Mouse (Mus musculus) right cerebral cortex, adult 18-20 months (tissue): Measurements from ENCODE around the gene Vasn.

Source experiments
- DNase-seq: peaks from one replicate; pipeline ENCODE4 v3.0.0; 2022; ENCODE audit warnings: mixed read lengths

The Vasn gene

DNA sequence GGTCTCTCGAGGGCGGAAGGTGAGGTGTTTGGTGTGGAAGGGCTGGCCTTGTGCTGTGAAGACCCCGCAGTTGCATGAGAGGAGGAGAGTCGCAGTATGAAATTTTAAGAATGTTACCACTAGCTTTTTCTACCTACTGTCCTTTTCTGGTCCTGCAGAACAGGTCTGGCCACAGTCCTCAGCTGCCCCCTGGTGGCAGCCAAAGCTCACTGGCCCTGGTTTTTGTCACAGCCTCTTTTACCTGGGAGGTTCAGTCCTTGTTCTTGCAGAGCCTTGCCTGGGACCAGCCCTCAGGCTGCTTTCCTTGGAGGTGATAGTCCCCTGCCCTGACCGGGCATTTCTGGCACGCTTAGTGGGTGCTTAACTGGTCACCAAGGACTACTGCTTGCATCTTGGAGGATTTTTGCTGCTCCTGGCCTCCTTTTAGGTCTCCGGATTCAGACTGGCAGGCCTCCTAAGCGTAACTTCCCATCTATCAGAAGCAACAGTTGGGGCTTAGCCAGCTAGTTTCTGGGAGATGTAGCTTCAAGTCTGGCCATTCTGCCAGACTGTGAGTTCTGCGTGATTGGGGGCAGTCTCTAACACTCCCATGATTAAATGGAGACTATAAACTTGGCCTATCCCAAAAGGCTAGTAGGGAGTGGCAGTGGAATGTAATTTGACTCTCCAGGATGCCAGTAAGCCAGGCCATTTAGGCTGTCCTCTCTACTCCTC lies 31.8 kb upstream of the Vasn start:
- peak; percentile 80 for DNase-seq

DNA sequence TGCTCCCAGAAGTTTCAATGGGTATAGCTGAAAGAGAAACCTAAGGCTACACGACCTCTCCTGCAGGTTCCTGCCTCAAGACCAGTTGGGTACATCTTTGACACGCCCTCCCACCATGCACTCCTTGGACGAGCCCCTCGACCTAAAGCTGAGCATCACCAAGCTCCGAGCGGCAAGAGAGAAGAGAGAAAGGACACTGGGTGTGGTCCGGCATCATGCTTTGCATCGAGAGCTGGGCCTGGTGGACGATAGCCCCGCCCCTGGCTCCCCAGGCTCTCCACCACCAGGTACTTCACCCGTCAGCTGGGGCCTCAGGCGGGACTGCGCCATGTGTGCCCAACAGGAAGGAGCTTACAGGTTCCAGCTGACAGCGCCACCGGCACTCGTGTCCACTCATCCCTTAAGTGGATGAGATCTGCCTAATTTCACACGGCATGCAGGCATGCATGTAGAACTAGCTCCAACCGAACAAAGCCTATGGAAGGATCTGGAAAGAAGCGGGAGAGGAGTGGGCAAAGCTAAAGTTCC lies 31.1 kb upstream of the Vasn start:
- DNase-seq: no peak

- DNase-seq: no peak
Observed at GRCm38 (mm10) chr16:4611193-4611592, 28.5 kb upstream of the Vasn start.

DNA sequence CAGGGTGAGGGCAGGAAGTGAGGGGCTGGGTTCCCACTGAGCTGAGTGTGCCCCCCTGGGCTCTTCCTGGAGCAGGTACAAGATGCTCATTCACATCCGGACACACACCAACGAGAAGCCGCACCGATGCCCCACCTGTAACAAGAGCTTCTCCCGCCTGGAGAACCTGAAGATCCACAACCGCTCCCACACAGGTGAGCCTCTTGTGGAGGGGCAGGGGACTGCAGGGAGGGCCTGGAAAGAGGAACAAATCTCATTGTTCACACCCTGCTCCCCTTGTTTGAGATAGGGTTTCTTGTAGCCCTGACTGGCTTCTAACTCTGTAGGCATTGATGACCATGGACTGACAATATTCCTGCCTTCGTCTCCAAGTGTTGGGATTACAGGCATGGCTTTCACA lies 28.1 kb upstream of the Vasn start:
- DNase-seq: no peak

GRCm38 (mm10) chr16:4613736-4614135 lies 26.0 kb upstream of the Vasn start:
- DNase-seq: no peak

GRCm38 (mm10) chr16:4614639-4615038 lies 25.1 kb upstream of the Vasn start:
- DNase-seq: no peak

- no peak for DNase-seq
Observed at GRCm38 (mm10) chr16:4615297-4615696, 24.4 kb upstream of the Vasn start.

DNA sequence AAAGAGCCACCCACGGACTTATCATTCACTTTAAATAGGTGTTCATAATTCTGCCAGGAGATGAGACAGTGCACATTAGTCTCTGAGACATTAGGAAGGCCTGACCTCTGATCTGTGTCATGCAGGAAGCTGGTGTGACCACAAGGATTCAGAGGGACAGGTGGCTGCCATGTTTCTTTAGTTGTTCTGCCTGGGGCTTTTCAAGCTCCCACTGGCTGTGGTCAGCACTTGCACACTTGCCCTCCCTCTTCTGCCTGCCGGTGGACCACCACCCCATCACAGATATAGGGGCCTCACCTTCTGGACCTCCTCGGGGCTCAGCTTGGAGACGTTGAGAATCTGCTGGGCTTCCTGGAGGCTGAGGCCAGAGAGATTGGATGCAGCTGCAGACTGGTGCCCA lies 22.9 kb upstream of the Vasn start:
- DNase-seq: no peak

GRCm38 (mm10) chr16:4624074-4624473 lies 15.7 kb upstream of the Vasn start:
- no peak for DNase-seq

- DNase-seq: peak; percentile 94
Observed at GRCm38 (mm10) chr16:4624481-4625110, 15.1 kb upstream of the Vasn start, which contains the start of gene Pam16. TSS of gene Pam16 (minus strand) at chr16:4624988.

DNA sequence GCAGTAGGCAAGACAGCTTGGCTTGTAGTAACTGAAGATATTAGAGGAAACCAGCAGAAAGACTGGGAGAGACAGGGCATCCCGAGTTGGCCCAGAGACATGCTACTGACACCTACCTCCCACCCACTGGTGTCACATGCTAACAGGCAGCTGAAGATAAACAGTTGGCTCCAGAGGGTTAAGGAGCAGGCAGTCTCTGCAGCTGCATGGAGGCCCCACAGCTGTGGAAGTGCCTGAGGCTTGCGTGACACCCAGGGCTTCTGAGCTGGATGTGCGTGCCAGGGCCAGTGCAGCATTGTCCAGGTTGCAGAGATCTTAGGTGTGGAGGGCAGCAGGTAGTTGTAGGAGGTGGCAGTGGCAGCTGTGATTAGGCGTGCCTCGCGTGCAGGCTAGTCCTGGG lies 12.6 kb upstream of the Vasn start:
- no peak for DNase-seq

- no peak for DNase-seq
Observed at GRCm38 (mm10) chr16:4628898-4629419, 10.8 kb upstream of the Vasn start.

DNA sequence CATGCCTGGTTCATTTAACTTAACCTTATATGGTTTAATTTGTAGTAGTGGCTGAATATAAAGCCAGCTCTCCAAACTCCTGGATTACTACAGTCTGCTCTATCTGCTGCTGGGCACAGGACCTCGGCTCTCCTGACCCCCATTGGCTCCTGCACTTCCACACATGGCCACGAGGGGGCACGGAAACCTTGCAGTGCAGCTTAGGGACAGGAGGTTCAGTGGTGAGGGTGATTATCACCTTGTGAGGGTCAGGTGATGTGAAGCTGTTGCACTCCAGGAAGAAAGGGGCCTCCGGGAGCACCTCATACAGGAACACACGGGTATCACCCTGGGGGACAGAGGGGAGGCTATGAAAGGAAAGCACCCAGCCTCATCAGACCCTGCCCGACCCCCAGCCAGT lies 9.8 kb upstream of the Vasn start:
- peak; percentile 60 for DNase-seq

DNA sequence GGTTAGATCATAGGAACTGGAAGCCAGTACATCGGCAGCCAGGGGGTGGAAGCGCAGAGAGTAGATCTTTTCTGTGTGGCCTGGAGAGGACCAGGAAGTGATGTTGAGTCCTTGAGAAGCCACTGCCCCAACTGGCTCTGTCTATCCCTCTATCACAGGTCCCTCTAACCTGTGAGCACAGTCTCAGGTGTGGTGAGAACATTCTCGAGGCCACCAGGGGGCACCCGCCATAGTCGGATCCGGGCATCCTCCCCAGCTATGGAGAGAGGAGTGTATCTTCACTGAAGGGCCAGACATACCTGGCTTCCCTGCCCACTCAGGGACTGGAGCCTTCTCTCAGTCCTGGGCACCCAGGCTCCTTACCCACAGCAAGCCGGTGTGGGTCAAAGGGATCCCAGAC lies 7.7 kb upstream of the Vasn start:
- DNase-seq: no peak

- DNase-seq: no peak
Observed at GRCm38 (mm10) chr16:4633661-4634060, 6.1 kb upstream of the Vasn start.

GRCm38 (mm10) chr16:4634681-4635080 lies 5.1 kb upstream of the Vasn start:
- no peak for DNase-seq

- no peak for DNase-seq
Observed at GRCm38 (mm10) chr16:4635760-4636159, 4.0 kb upstream of the Vasn start.

- no peak for DNase-seq
Observed at GRCm38 (mm10) chr16:4638891-4639390, 800 bp upstream of the Vasn start.

DNA sequence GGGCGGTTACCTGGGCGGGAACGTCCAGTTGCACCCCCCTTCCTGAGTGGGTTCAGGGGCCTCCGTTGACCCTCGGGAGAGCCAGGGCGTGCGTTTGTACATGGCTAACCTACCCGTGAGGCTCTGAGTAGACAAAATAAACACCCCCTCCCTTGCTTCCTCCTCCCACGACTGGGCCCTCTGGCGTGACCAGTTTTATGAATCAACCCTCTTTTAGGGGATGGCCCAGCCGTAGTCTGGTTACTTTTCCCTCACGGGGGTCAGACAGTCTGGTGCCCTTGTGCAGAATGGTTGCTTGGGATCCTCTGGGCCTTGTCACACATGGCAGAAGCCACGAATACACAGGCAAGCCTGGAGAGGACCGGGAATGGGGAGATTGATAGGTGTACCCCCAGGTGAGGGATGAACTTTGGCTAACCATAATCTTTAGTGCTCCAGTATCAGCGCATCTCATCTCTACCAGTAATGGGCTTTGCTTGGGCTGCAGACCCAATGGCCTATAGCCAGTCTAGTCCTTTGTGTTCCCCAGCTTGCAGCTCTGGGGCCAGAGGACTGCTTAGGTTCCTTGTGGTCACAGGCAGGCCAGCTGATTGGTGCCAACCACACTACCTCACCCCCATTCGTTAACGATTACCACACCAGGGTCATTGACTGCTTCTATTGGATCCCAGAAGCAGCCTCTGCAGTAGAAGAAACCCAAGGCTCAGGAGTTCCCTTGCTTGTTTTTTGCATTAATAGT lies 695 bp downstream of the Vasn start:
- DNase-seq: no peak

GRCm38 (mm10) chr16:4641119-4641838 lies 1.5 kb downstream of the Vasn start:
- no peak for DNase-seq

- peak; percentile 82 for DNase-seq
Observed at GRCm38 (mm10) chr16:4642190-4642589, 2.4 kb downstream of the Vasn start.

DNA sequence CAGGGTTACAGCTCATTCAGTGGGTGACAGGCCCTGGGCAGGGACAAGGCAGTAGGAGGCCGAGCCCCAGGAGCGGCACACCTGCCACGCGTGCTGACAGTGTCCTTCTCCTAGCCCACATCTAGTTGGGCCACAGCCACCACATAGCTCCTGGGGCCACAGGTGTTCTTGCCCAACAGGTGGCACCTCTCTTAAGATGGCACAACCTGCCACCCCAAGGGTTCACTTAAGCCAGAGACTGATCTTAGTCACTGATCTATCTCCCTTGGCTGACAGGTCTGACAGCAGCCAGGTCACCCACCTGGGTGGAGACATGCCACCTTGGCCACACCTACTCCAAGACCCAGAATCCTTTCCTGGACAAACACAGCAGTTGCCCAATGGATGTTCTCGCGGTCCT lies 3.2 kb downstream of the Vasn start:
- no peak for DNase-seq
